Comparison of ENCODE assay signal across 8 mouse cellular contexts in genomic region chr5:115326875-115327609, GRCm38 (mm10). TPM values are rescaled to one million over a fixed set of nuclear protein-coding genes. Genes with fewer than 3 reads are reported as not detected.
DNase-seq lines count a peak whose midpoint lies in the region; ATAC-seq and TF ChIP-seq lines count a peak whose summit lies in the region.

Gene Srsf9, plus strand, starts transcription at chr5:115327177.

- peak within 1 kb of the TSS; percentile 84 for H3K27ac ChIP-seq in heart, embryonic 12.5 days (ENCODE audit: poor library complexity, severe bottlenecking)
- peak within 1 kb of the TSS; percentile 96 for H3K27ac ChIP-seq in liver, embryonic 12.5 days
- peak within 1 kb of the TSS; percentile 88 for H3K27ac ChIP-seq in stomach, embryonic 15.5 days

- H3K4me1 ChIP-seq in erythroblast, embryonic 14.5 days (ENCODE audit: control insufficient read depth): peaks cover 61% of the 10 kb centered on the region
- peaks cover 40% of the 10 kb centered on the region for H3K4me1 ChIP-seq in heart, embryonic 12.5 days (replicated peaks)
- peaks cover 58% of the 10 kb centered on the region for H3K4me1 ChIP-seq in liver, embryonic 12.5 days
- H3K4me1 ChIP-seq in stomach, embryonic 15.5 days: peaks cover 19% of the 10 kb centered on the region

- peak within 1 kb of the TSS; percentile 100 for H3K9ac ChIP-seq in heart, embryonic 12.5 days
- H3K9ac ChIP-seq in liver, embryonic 12.5 days: peak within 1 kb of the TSS; percentile 94
- peak within 1 kb of the TSS; percentile 90 for H3K9ac ChIP-seq in stomach, embryonic 15.5 days

- under 1% methylated on average over 87 of the region's 97 CpGs for WGBS in heart, embryonic 12.5 days
- under 1% methylated on average over 89 of the region's 97 CpGs for whole genome bisulfite sequencing in liver, embryonic 12.5 days (ENCODE audit: insufficient replicate concordance)
- under 1% methylated on average over 81 of the region's 97 CpGs for WGBS in stomach, embryonic 15.5 days

- H3K4me3 ChIP-seq in C2C12 (ENCODE audit: insufficient read depth, poor library complexity, severe bottlenecking): peak within 1 kb of the TSS; percentile 78
- peak within 1 kb of the TSS; percentile 97 for H3K4me3 ChIP-seq in erythroblast, embryonic 14.5 days (replicated peaks)
- H3K4me3 ChIP-seq in heart, embryonic 12.5 days: peak within 1 kb of the TSS; percentile 100
- H3K4me3 ChIP-seq in liver, embryonic 12.5 days: peak within 1 kb of the TSS; percentile 90
- H3K4me3 ChIP-seq in stomach, embryonic 15.5 days (replicated peaks): peak within 1 kb of the TSS; percentile 94

- H3K9me3 ChIP-seq in erythroblast, embryonic 14.5 days (ENCODE audit: control insufficient read depth, low read length): no peaks in the 10 kb centered on the region
- H3K9me3 ChIP-seq in heart, embryonic 12.5 days (replicated peaks): no peaks in the 10 kb centered on the region
- no peaks in the 10 kb centered on the region for H3K9me3 ChIP-seq in liver, embryonic 12.5 days (replicated peaks)
- H3K9me3 ChIP-seq in stomach, embryonic 15.5 days: no peaks in the 10 kb centered on the region

- peak; percentile 93 for ATAC-seq in heart, embryonic 12.5 days (ENCODE audit: insufficient number of reproducible peaks, low FRiP score)
- ATAC-seq in liver, embryonic 12.5 days: peak; percentile 89
- peak; percentile 95 for ATAC-seq in stomach, embryonic 15.5 days (ENCODE audit: insufficient read depth, low FRiP score, low read depth)

- TF ChIP-seq POLR2A in brain, embryonic 14.5 days (IDR thresholded peaks at IDR 0.05; ENCODE audit: borderline replicate concordance, extremely low read depth, insufficient read depth, insufficient read length, poor library complexity, severe bottlenecking): peak; percentile 69

- peak within 1 kb of the TSS; percentile 96 for H3K4me2 ChIP-seq in heart, embryonic 12.5 days
- H3K4me2 ChIP-seq in liver, embryonic 12.5 days: peak within 1 kb of the TSS; percentile 87
- H3K4me2 ChIP-seq in stomach, embryonic 15.5 days: peak within 1 kb of the TSS; percentile 60

- H3ac ChIP-seq in C2C12 (ENCODE audit: control insufficient read depth, insufficient read length, low read depth): peak within 1 kb of the TSS; percentile 86

- H3K79me2 ChIP-seq in C2C12 (ENCODE audit: control insufficient read depth, insufficient read depth): peaks cover 62% of the 10 kb centered on the region

- H3K79me3 ChIP-seq in C2C12 (ENCODE audit: low read depth): peaks cover 46% of the 10 kb centered on the region

- TF ChIP-seq CTCF in C2C12 (IDR thresholded peaks at IDR 0.05; ENCODE audit: control insufficient read depth, insufficient read depth, insufficient read length): no peak
- no peak for TF ChIP-seq CTCF in brain, embryonic 14.5 days (IDR thresholded peaks at IDR 0.05; ENCODE audit: borderline replicate concordance, extremely low read depth, insufficient read depth, insufficient read length)

- DNase-seq in brain, embryonic 14.5 days (ENCODE audit: low read depth): peak; percentile 98
- peak; percentile 98 for DNase-seq in kidney, postnatal 10 days
- peak; percentile 90 to 93 for DNase-seq in natural killer cell, adult 2 months (ENCODE audit: low spot score in 2 of 2)

- H3K36me3 ChIP-seq in C2C12 (ENCODE audit: control insufficient read depth, insufficient read depth): peaks cover 27% of the 10 kb centered on the region
- H3K36me3 ChIP-seq in erythroblast, embryonic 14.5 days (ENCODE audit: control insufficient read depth): peaks cover 57% of the 10 kb centered on the region
- H3K36me3 ChIP-seq in heart, embryonic 12.5 days: peaks cover 20% of the 10 kb centered on the region
- H3K36me3 ChIP-seq in liver, embryonic 12.5 days: peaks cover 33% of the 10 kb centered on the region
- peaks cover 16% of the 10 kb centered on the region for H3K36me3 ChIP-seq in stomach, embryonic 15.5 days

- no peaks in the 10 kb centered on the region for H3K27me3 ChIP-seq in C2C12 (ENCODE audit: control insufficient read depth, insufficient read depth, insufficient read length)
- no peaks in the 10 kb centered on the region for H3K27me3 ChIP-seq in erythroblast, embryonic 14.5 days (ENCODE audit: control insufficient read depth)
- H3K27me3 ChIP-seq in heart, embryonic 12.5 days (replicated peaks): no peaks in the 10 kb centered on the region
- no peaks in the 10 kb centered on the region for H3K27me3 ChIP-seq in liver, embryonic 12.5 days (replicated peaks)
- no peaks in the 10 kb centered on the region for H3K27me3 ChIP-seq in stomach, embryonic 15.5 days (replicated peaks)

TF ChIP-seq in C2C12, 6 proteins besides CTCF, POLR2A, EP300 and RAD21:
- TF ChIP-seq FOSL1 (IDR thresholded peaks at IDR 0.05; ENCODE audit: insufficient read depth, low read length, poor library complexity, severe bottlenecking) (no peak), MAX (IDR thresholded peaks at IDR 0.05) (peak; percentile 13)

RNA-seq across cellular contexts. Expression of gene Srsf9, which starts in this region (rescaled TPM):
- 113 TPM for polyA plus RNA-seq in C2C12 (2012; fragmentation: generic; extraction: Trizol)
- polyA plus RNA-seq in brain, embryonic 14.5 days (2012; rRNA removed): 91.9 and 105 TPM in 2 replicates
- 5.3 and 5.5 TPM in 2 replicates for polyA plus RNA-seq in erythroblast, embryonic 14.5 days (2012)
- polyA plus RNA-seq in heart, embryonic 12.5 days (2016; fragmentation: Nextera tagmentation; extraction: Ambion mirVana): 147 and 160 TPM in 2 replicates
- 195 and 200 TPM in 2 replicates for polyA plus RNA-seq in liver, embryonic 12.5 days (2016; fragmentation: Nextera tagmentation; extraction: Ambion mirVana)
- 233 and 262 TPM in 2 replicates for polyA plus RNA-seq in stomach, embryonic 15.5 days (2015; fragmentation: Nextera tagmentation; extraction: Ambion mirVana)

Comparison
In these comparisons a context has a peak if more than half of its experiments do, and no peak if none do; other contexts are left out.
1. Peak in every context shown above with its lines: DNase-seq, ATAC-seq, H3K4me3 ChIP-seq and H3K27ac ChIP-seq.
2. RNA of gene Srsf9 (polyA plus RNA-seq): 233 to 262 TPM in stomach, embryonic 15.5 days, 195 to 200 TPM in liver, embryonic 12.5 days, 147 to 160 TPM in heart, embryonic 12.5 days, 113 TPM in C2C12 (single experiment) and 91.9 to 105 TPM in brain, embryonic 14.5 days; 5.3 to 5.5 TPM in erythroblast, embryonic 14.5 days; every median in the first group is over 10 times any median in the second.